Mouse (Mus musculus) embryonic facial prominence, embryonic 13.5 days (tissue): ENCODE data around the gene Gm28729. TPM values are rescaled to one million over a fixed set of nuclear protein-coding genes. Genes with fewer than 3 reads are reported as not detected.
A peak's percentile ranks its signal among the peaks of the same experiment; 100 is the strongest.
"Not testable (repeated sequence)": the region's sequence is repeated elsewhere in the genome, so short reads cannot be mapped to it uniquely, and the experiment has no call there.

ENCODE experiments used
- ATAC-seq: fragments of 200-750 bp; cut with Nextera tagmentation; 2 replicates; pipeline ENCODE4 v1.8.0; 2017; ENCODE audit warnings: low read depth; ENCODE audit not compliant: insufficient number of reproducible peaks, insufficient read depth, low FRiP score, low TSS enrichment
- H3K27ac ChIP-seq: fragments of 300-500 bp; sonication (generic); 2 replicates; pipeline ENCODE4 v1.5.1; 2015; ENCODE audit warnings: moderate library complexity, mild to moderate bottlenecking, inconsistent platforms
- H3K27me3 ChIP-seq: fragments of 300-500 bp; sonication (generic); 2 replicates; pipeline ENCODE4 v1.6.1; 2015; ENCODE audit warnings: mild to moderate bottlenecking, inconsistent platforms
- H3K36me3 ChIP-seq: fragments of 300-500 bp; sonication (generic); 2 replicates; pipeline ENCODE4 v1.6.1; 2015; ENCODE audit warnings: mild to moderate bottlenecking, inconsistent platforms
- H3K4me1 ChIP-seq: fragments of 300-500 bp; sonication (generic); 2 replicates; pipeline ENCODE4 v1.6.1; 2015; ENCODE audit warnings: inconsistent platforms
- H3K4me2 ChIP-seq: fragments of 300-500 bp; sonication (generic); 2 replicates; pipeline ENCODE4 v1.6.1; 2015; ENCODE audit warnings: moderate library complexity, mild to moderate bottlenecking, inconsistent platforms
- H3K4me3 ChIP-seq: fragments of 300-500 bp; sonication (generic); 2 replicates; pipeline ENCODE4 v1.5.1; 2015; ENCODE audit warnings: mild to moderate bottlenecking, inconsistent platforms
- H3K9ac ChIP-seq: fragments of 300-500 bp; sonication (generic); 2 replicates; pipeline ENCODE4 v1.6.1; 2015; ENCODE audit warnings: mild to moderate bottlenecking, inconsistent platforms
- H3K9me3 ChIP-seq: fragments of 300-500 bp; sonication (generic); 2 replicates; pipeline ENCODE4 v1.6.1; 2016; ENCODE audit warnings: inconsistent platforms
- WGBS: fragments of 180-500 bp; shearing (Covaris S2); methylation state at CpG from one replicate; pipeline ENCODE4 v1.1.7; 2015; ENCODE audit warnings: mixed read lengths; 5-methylcytosine and 5-hydroxymethylcytosine counted together
- polyA plus RNA-seq: library from polyadenylated mRNA; unstranded; fragments of >200 nt; fragmentation: Nextera tagmentation; extraction: Ambion mirVana; gene quantifications from 2 replicates; pipeline ENCODE4 v1.2.1, GENCODE M21; 2015

Gm28729 gene
- polyA plus RNA-seq, 1 experiment from 2014 or later: not detected

GRCm38 (mm10) chr9:96536895-96537614, 12.0 kb upstream of the Gm28729 start:
- peaks cover 12% of the 10 kb centered on the region for H3K4me1 ChIP-seq
- peaks cover 10% of the 10 kb centered on the region for H3K36me3 ChIP-seq
- H3K9me3 ChIP-seq: no peaks in the 10 kb centered on the region
- no peaks in the 10 kb centered on the region for H3K27me3 ChIP-seq
- H3K4me2 ChIP-seq: peak overlapping the region; percentile 70
- WGBS: 26% methylated on average over 37 of the region's 37 CpGs
- peak overlapping the region; percentile 50 for H3K4me3 ChIP-seq
- ATAC-seq: peak; percentile 76; the same call in 1 of the 2 replicates
- no peak overlapping the region; the same call in none of the 2 replicates for H3K27ac ChIP-seq
- H3K9ac ChIP-seq: peak overlapping the region; percentile 77

GRCm38 (mm10) chr9:96536093-96536492, 11.0 kb upstream of the Gm28729 start:
- not testable (repeated sequence) for H3K9me3 ChIP-seq, H3K9ac ChIP-seq, ATAC-seq, H3K4me2 ChIP-seq, H3K27me3 ChIP-seq, H3K4me3 ChIP-seq, H3K36me3 ChIP-seq, H3K27ac ChIP-seq
- peaks cover 12% of the 10 kb centered on the region for H3K4me1 ChIP-seq
- WGBS: 92% methylated on average over 4 of the region's 4 CpGs

DNA sequence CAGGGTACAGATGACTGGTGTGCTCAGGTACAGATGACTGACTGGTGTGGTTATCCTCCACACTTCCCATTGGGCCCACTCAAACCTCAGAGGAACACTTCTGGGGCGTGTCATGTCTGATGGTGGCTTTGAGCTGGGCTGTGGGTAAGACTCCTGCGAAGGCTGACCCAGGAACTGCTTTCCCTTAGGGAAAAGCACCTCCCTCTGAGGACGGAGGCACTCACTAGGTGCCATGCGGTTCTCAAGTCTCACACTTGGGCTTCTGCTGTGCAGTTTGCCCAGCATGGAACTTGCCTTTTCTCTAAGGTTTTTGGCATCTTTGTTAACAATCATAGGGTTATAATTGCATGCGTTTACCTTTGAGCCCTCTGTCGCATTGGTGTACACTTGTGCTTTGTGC, 10.4 kb upstream of the Gm28729 start:
- Histone ChIP-seq H3K9ac (no peak overlapping the region), H3K27ac (no peak overlapping the region), H3K27me3 (no peaks in the 10 kb centered on the region), H3K4me3 (no peak overlapping the region), H3K4me2 (no peak overlapping the region), H3K4me1 (peaks cover 17% of the 10 kb centered on the region), H3K36me3 (no peaks in the 10 kb centered on the region; the same call in 1 of the 2 replicates), H3K9me3 (no peaks in the 10 kb centered on the region)
- no peak for ATAC-seq
- WGBS: 86% methylated on average over 6 of the region's 6 CpGs

GRCm38 (mm10) chr9:96534256-96534655, 9.2 kb upstream of the Gm28729 start:
- Histone ChIP-seq H3K27ac (no peak overlapping the region), H3K27me3 (no peaks in the 10 kb centered on the region), H3K9ac (no peak overlapping the region), H3K4me2 (no peak overlapping the region), H3K36me3 (no peaks in the 10 kb centered on the region; the same call in 1 of the 2 replicates), H3K4me3 (no peak overlapping the region), H3K4me1 (peaks cover 19% of the 10 kb centered on the region), H3K9me3 (no peaks in the 10 kb centered on the region)
- ATAC-seq: no peak
- 84% methylated on average over 4 of the region's 4 CpGs for WGBS

DNA sequence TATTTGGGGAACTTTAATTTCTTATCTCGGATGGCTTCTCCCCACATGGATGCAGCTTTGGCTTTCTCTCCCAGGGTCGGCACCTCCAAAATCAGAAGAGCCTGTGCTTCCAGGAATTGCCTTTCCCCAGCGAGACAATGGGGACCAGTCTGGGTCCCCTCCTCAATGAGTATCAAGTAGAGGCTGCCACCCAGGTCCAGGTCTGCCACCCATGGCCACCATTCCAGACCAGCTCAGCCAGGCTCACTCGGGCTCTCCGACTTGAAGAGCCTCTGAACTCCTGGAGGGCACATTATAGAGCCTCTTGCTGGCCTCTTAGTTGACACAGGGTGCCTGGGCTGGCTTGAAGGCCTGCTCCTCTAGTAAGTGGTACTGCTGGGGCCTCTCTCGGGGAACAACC, 8.4 kb upstream of the Gm28729 start:
- Histone ChIP-seq H3K9me3 (no peaks in the 10 kb centered on the region), H3K27me3 (no peaks in the 10 kb centered on the region), H3K4me3 (no peak overlapping the region), H3K9ac (no peak overlapping the region), H3K27ac (no peak overlapping the region), H3K36me3 (no peaks in the 10 kb centered on the region), H3K4me1 (peaks cover 19% of the 10 kb centered on the region), H3K4me2 (no peak overlapping the region)
- 78% methylated on average over 6 of the region's 6 CpGs for WGBS
- ATAC-seq: no peak

GRCm38 (mm10) chr9:96532531-96532930, 7.5 kb upstream of the Gm28729 start:
- no peaks in the 10 kb centered on the region for H3K9me3 ChIP-seq
- H3K4me2 ChIP-seq: no peak overlapping the region
- no peaks in the 10 kb centered on the region for H3K27me3 ChIP-seq
- H3K27ac ChIP-seq: 0 out of 2 replicates have a peak overlapping the region, but pooled peaks have one; percentile 16
- WGBS: 74% methylated on average over 4 of the region's 4 CpGs
- H3K9ac ChIP-seq: no peak overlapping the region
- ATAC-seq: no peak
- peaks cover 18% of the 10 kb centered on the region for H3K4me1 ChIP-seq
- no peak overlapping the region for H3K4me3 ChIP-seq
- no peaks in the 10 kb centered on the region for H3K36me3 ChIP-seq

GRCm38 (mm10) chr9:96530674-96531081, 5.6 kb upstream of the Gm28729 start:
- Histone ChIP-seq H3K4me1 (peaks cover 7% of the 10 kb centered on the region; the same call in 1 of the 2 replicates), H3K36me3 (no peaks in the 10 kb centered on the region), H3K27me3 (no peaks in the 10 kb centered on the region), H3K9ac (no peak overlapping the region), H3K4me3 (no peak overlapping the region), H3K9me3 (no peaks in the 10 kb centered on the region), H3K27ac (no peak overlapping the region), H3K4me2 (no peak overlapping the region)
- WGBS: 66% methylated on average over 11 of the region's 11 CpGs
- ATAC-seq: no peak

DNA sequence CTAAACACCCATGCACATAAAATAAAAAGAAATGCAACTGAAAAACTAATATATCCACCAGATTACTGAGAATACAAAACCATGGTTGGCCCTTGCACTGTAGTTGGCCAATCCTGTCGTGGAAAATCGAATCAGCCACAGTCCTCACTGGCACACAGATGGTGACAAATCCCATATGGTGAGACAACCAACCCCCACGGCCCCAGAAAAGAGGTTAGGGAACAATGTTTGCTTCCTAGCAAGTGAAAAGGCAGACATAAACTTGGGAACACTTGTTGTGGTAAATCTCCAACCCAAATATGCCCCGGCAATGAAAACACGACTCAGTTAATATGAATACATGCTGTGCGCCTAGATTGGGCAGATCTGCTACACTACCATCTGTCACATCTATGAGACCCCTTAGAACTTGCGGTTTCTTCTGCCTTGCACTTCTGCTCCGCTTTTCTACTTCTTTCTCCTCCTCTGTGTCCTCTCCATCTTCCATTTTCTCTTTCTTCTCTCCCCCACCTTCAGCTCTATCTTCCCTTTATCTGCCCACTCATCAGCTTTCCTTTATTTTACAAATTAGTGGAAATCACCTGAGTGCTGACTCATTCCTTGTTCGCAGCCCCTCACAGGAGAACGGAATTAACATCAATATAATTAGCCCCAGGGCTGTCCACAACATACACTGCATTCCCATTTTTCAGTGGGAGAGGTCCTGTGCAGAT, 5.1 kb upstream of the Gm28729 start:
- no peak for ATAC-seq
- Histone ChIP-seq H3K9me3 (no peaks in the 10 kb centered on the region), H3K36me3 (no peaks in the 10 kb centered on the region), H3K27ac (no peak overlapping the region), H3K27me3 (no peaks in the 10 kb centered on the region), H3K9ac (no peak overlapping the region), H3K4me3 (no peak overlapping the region), H3K4me2 (no peak overlapping the region), H3K4me1 (peaks cover 7% of the 10 kb centered on the region; the same call in 1 of the 2 replicates)
- WGBS: 55% methylated on average over 10 of the region's 10 CpGs

DNA sequence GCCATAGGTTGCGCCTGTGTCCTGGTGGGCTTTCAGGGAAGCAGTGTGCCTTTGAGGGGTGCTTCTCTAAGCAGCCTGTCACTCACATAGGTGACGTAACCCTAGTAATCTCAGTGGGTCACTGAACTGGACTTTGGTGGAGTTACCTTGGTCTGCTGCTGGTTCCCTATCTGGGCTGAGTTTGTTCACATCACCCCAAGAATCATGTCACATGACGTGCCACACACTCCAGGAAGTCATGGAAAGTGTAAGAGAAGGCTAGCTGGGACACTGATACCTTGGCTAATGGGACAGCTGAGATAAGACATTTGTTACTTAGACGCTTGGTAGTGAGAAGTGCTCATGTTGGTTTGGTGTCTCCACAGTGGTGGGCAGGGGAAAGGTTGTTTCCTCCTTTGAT, 947 bp upstream of the Gm28729 start:
- Histone ChIP-seq H3K9me3 (no peaks in the 10 kb centered on the region), H3K36me3 (no peaks in the 10 kb centered on the region), H3K27me3 (no peaks in the 10 kb centered on the region), H3K9ac (no peak overlapping the region), H3K4me1 (peaks cover 7% of the 10 kb centered on the region; the same call in 1 of the 2 replicates), H3K4me2 (no peak overlapping the region), H3K27ac (no peak overlapping the region), H3K4me3 (no peak overlapping the region)
- ATAC-seq: no peak
- WGBS: 85% methylated on average over 4 of the region's 4 CpGs

DNA sequence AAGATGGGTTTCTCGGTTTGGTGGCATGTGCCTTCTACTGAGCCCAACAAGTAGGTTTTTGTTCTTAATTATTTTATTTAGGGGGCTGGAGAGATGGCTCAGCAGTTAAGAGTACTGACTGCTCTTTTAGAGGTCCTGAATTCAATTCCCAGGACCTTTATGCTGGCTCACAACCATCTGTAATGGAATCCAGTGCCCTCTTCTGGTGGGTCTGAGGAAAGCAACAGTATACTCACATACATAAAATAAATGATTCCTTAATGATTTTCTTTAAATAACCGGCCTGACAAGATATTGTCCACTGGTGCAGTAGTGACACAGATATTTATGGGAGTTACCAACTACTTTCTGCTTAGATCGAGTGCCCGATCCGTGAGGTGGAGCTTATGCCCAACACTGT, 1.9 kb downstream of the Gm28729 start:
- 87% methylated on average over 5 of the region's 5 CpGs for WGBS
- H3K4me3 ChIP-seq: no peak overlapping the region
- H3K36me3 ChIP-seq: no peaks in the 10 kb centered on the region
- ATAC-seq: no peak
- H3K4me2 ChIP-seq: no peak overlapping the region
- no peaks in the 10 kb centered on the region for H3K4me1 ChIP-seq
- no peak overlapping the region for H3K9ac ChIP-seq
- no peak overlapping the region for H3K27ac ChIP-seq
- H3K9me3 ChIP-seq: no peaks in the 10 kb centered on the region
- no peaks in the 10 kb centered on the region for H3K27me3 ChIP-seq

GRCm38 (mm10) chr9:96521574-96521973, 3.5 kb downstream of the Gm28729 start:
- H3K36me3 ChIP-seq: not testable (repeated sequence)

DNA sequence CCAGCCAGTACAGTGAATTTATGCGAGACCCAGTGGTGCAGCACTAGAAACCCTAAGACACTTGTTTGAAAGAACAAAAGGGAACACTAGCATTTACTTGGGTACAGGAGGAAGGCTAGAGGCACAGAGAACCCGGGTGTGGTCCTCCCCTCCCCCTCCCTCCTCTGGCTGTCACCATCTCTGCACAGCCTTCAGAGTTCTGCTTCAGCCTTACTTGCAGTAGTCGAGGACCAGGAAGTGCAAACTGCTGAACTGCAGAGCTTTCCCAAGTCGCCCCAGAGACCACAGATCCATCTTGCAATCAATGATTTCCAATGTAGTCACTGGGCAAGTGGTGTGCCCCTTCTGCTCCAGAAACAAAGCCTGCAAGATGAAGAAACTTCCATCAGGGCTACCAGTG, 7.6 kb downstream of the Gm28729 start:
- 33% methylated on average over 4 of the region's 4 CpGs for WGBS
- Histone ChIP-seq H3K27ac (no peak overlapping the region), H3K27me3 (no peaks in the 10 kb centered on the region), H3K9ac (no peak overlapping the region), H3K4me2 (no peak overlapping the region), H3K9me3 (no peaks in the 10 kb centered on the region), H3K4me3 (no peak overlapping the region), H3K4me1 (0 out of 2 replicates have a peak, but pooled peaks cover 3% of the 10 kb centered on the region), H3K36me3 (no peaks in the 10 kb centered on the region)
- ATAC-seq: no peak

More at GRCm38 (mm10) chr9:96521574-96521973, 3.5 kb downstream of the Gm28729 start:
- not testable (repeated sequence) for H3K27me3 ChIP-seq, H3K4me3 ChIP-seq, ATAC-seq, H3K9ac ChIP-seq, H3K4me2 ChIP-seq, H3K4me1 ChIP-seq, H3K27ac ChIP-seq, H3K9me3 ChIP-seq
- 89% methylated on average over 2 of the region's 2 CpGs for WGBS
